Mouse (Mus musculus): ENCODE results near the gene Rpp21. TPM values are rescaled to one million over a fixed set of nuclear protein-coding genes. Genes with fewer than 3 reads are reported as not detected.
"Not testable (repeated sequence)": the region's sequence is repeated elsewhere in the genome, so short reads cannot be mapped to it uniquely, and the experiment has no call there.

Gene Rpp21
- polyA plus RNA-seq, 2 experiments, result 73.2 to 123 TPM

DNA sequence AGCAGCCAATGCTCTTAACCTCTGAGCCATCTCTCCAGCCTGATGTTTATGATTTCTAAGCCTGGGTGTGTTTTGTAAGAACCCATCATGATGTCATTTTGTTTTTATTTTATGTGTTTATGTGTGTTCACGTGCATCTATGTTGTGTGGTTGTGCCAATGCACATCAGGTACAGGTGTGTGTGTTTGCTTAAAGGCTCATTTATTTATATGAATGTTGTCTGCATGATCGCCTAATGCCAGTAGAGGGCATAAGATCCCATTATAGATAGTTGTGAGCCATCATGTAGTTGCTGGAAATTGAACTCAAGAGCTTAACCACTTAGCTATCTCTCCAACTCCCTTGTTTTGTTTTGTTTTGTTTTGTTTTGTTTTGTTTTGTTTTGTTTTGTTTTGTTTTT lies 12.1 kb downstream of the Rpp21 start:
- TF ChIP-seq POLR2A (IDR thresholded peaks at IDR 0.05; ENCODE audit: borderline replicate concordance, extremely low read depth, insufficient read depth, insufficient read length), result no peak
- Histone ChIP-seq H3K4me2 (replicated peaks; ENCODE audit: low read depth, low read length, severe bottlenecking) (no peak overlapping the region), H3K9ac (ENCODE audit: low read depth, low read length, severe bottlenecking) (no peak overlapping the region), H3K4me1 (ENCODE audit: control insufficient read depth, insufficient read depth, low read length) (peaks cover 3% of the 10 kb centered on the region; the same call in 1 of the 2 replicates), H3K27ac (replicated peaks; ENCODE audit: low read depth, low read length) (no peak overlapping the region), H3K36me3 (ENCODE audit: control insufficient read depth, insufficient read depth, low read length) (no peaks in the 10 kb centered on the region), H3K4me3 (replicated peaks; ENCODE audit: low read length) (no peak overlapping the region), H3K9me3 (ENCODE audit: control insufficient read depth, low read length) (no peaks in the 10 kb centered on the region), H3K27me3 (ENCODE audit: control insufficient read depth, insufficient read depth, low read length) (peaks cover 13% of the 10 kb centered on the region)
- ATAC-seq (ENCODE audit: low FRiP score, low read depth) (no peak), DNase-seq (ENCODE audit: low spot score) (no peak)
- 86% methylated on average over 2 of the region's 2 CpGs for WGBS

DNA sequence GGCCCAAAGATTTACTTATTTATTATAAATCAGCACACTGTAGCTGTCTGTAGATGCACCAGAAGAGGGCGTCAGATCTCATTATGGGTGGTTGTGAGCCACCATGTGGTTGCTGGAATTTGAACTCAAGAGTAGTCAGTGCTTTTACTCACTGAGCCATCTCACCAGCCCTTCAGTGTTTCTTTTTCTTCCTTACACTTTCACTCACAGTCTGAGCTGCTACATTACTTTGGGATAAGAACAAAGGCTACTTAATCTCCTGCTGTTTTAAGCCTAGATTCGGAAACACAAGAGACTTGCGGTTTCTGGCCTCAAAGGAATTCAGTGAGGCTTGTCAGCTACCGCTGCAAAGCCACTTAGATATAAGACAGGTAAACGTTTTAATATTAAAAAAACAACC lies 13.8 kb downstream of the Rpp21 start:
- DNase-seq (ENCODE audit: low spot score) (no peak), ATAC-seq (ENCODE audit: low FRiP score, low read depth) (no peak)
- no peak overlapping the region for H3K4me2 ChIP-seq (replicated peaks; ENCODE audit: low read depth, low read length, severe bottlenecking)
- H3K4me1 ChIP-seq (ENCODE audit: control insufficient read depth, insufficient read depth, low read length), result peaks cover 6% of the 10 kb centered on the region; the same call in 1 of the 2 replicates
- H3K4me3 ChIP-seq (replicated peaks; ENCODE audit: low read length), result no peak overlapping the region
- no peaks in the 10 kb centered on the region for H3K36me3 ChIP-seq (ENCODE audit: control insufficient read depth, insufficient read depth, low read length)
- peaks cover 4% of the 10 kb centered on the region for H3K27me3 ChIP-seq (ENCODE audit: control insufficient read depth, insufficient read depth, low read length)
- H3K9me3 ChIP-seq (ENCODE audit: control insufficient read depth, low read length), result no peaks in the 10 kb centered on the region
- WGBS, result 40% methylated on average over 5 of the region's 5 CpGs
- H3K9ac ChIP-seq (ENCODE audit: low read depth, low read length, severe bottlenecking), result no peak overlapping the region
- no peak overlapping the region for H3K27ac ChIP-seq (replicated peaks; ENCODE audit: low read depth, low read length)
- no peak for TF ChIP-seq POLR2A (IDR thresholded peaks at IDR 0.05; ENCODE audit: borderline replicate concordance, extremely low read depth, insufficient read depth, insufficient read length)

DNA sequence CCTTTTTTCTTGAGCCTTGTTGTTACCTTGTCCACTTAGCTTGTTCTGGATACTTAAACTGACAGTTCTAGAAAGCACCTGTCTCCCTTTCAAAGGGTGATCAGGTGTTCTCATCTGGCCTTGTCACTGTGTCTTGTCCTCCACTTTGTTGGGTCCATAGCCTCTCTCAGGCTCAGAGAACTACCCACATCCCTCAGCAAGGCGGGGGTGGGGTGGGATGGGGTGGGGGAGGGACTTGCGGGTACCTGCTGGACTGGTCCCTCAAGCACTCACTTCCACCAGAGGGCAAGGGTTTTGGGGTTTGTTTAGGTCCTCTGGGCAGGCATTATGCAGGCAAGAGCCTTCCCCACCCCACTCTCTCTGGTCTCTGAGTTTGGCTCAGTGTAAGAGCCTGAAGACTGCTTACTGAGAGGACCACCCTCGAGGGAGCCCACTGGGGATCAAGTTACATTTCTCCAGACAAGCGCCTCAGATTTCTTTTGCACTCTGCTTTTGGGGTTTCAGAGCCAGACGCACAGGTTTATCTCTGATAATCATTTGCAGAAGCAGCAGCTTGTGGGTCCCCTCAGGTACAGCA lies 17.1 kb downstream of the Rpp21 start:
- peaks cover 23% of the 10 kb centered on the region for H3K27me3 ChIP-seq (ENCODE audit: control insufficient read depth, insufficient read depth, low read length)
- ATAC-seq (ENCODE audit: low FRiP score, low read depth), result no peak
- H3K9me3 ChIP-seq (ENCODE audit: control insufficient read depth, low read length), result no peaks in the 10 kb centered on the region
- no peak for DNase-seq (ENCODE audit: low spot score)
- TF ChIP-seq POLR2A (IDR thresholded peaks at IDR 0.05; ENCODE audit: borderline replicate concordance, extremely low read depth, insufficient read depth, insufficient read length), result no peak
- H3K4me1 ChIP-seq (ENCODE audit: control insufficient read depth, insufficient read depth, low read length), result peaks cover 9% of the 10 kb centered on the region; the same call in 1 of the 2 replicates
- H3K4me2 ChIP-seq (replicated peaks; ENCODE audit: low read depth, low read length, severe bottlenecking), result no peak overlapping the region
- no peak overlapping the region for H3K27ac ChIP-seq (replicated peaks; ENCODE audit: low read depth, low read length)
- WGBS, result 12% methylated on average over 5 of the region's 5 CpGs
- H3K4me3 ChIP-seq (replicated peaks; ENCODE audit: low read length), result no peak overlapping the region
- no peaks in the 10 kb centered on the region for H3K36me3 ChIP-seq (ENCODE audit: control insufficient read depth, insufficient read depth, low read length)
- no peak overlapping the region for H3K9ac ChIP-seq (ENCODE audit: low read depth, low read length, severe bottlenecking)

DNA sequence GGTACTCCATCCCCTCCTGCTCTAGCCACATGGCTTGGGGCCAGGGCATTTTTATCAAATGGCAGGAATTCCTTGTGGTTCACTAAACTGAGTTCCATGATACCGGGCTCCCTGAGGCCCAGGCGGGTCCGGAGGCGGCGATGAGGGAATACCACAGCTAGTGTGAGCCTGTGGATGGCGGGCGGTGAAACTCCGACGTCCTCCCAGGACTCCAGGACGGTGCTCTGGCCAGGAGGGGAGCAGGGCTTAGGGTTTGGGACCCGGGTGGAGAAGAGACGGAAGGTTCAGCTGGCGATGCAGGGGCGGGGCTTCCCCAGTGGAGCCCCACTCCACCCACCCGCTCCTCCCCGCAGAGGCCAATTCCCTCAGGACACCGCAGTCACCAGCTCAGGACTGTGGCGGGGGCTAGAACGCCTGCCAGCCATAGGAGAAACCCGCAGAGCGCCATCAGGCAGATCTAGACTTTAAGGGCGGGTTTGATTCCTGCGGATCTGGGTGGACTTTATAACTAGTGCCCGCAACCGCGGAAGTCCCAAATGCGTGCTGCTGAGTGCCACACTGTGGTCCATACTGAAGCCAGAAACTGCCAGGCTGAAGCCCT lies 20.4 kb downstream of the Rpp21 start:
- peak overlapping the region; percentile 29 for H3K4me3 ChIP-seq (replicated peaks; ENCODE audit: low read length)
- H3K36me3 ChIP-seq (ENCODE audit: control insufficient read depth, insufficient read depth, low read length), result no peaks in the 10 kb centered on the region
- WGBS, result 3% methylated on average over 27 of the region's 27 CpGs
- no peak overlapping the region for H3K27ac ChIP-seq (replicated peaks; ENCODE audit: low read depth, low read length)
- H3K27me3 ChIP-seq (ENCODE audit: control insufficient read depth, insufficient read depth, low read length), result peaks cover 35% of the 10 kb centered on the region
- H3K4me2 ChIP-seq (replicated peaks; ENCODE audit: low read depth, low read length, severe bottlenecking), result peak overlapping the region; percentile 46
- no peak for TF ChIP-seq POLR2A (IDR thresholded peaks at IDR 0.05; ENCODE audit: borderline replicate concordance, extremely low read depth, insufficient read depth, insufficient read length)
- no peak for DNase-seq (ENCODE audit: low spot score)
- peaks cover 9% of the 10 kb centered on the region; the same call in 1 of the 2 replicates for H3K4me1 ChIP-seq (ENCODE audit: control insufficient read depth, insufficient read depth, low read length)
- H3K9ac ChIP-seq (ENCODE audit: low read depth, low read length, severe bottlenecking), result peak overlapping the region; percentile 36
- H3K9me3 ChIP-seq (ENCODE audit: control insufficient read depth, low read length), result no peaks in the 10 kb centered on the region
- ATAC-seq (ENCODE audit: low FRiP score, low read depth), result no peak

GRCm38 (mm10) chr17:36235300-36235699 lies 22.6 kb downstream of the Rpp21 start:
- not testable (repeated sequence) for H3K36me3 ChIP-seq (ENCODE audit: control insufficient read depth, insufficient read depth, low read length); H3K9me3 ChIP-seq (ENCODE audit: control insufficient read depth, low read length); H3K9ac ChIP-seq (ENCODE audit: low read depth, low read length, severe bottlenecking); H3K4me3 ChIP-seq (replicated peaks; ENCODE audit: low read length); H3K4me2 ChIP-seq (replicated peaks; ENCODE audit: low read depth, low read length, severe bottlenecking); ATAC-seq (ENCODE audit: low FRiP score, low read depth); DNase-seq (ENCODE audit: low spot score); H3K4me1 ChIP-seq (ENCODE audit: control insufficient read depth, insufficient read depth, low read length); H3K27ac ChIP-seq (replicated peaks; ENCODE audit: low read depth, low read length)
- peaks cover 38% of the 10 kb centered on the region for H3K27me3 ChIP-seq (ENCODE audit: control insufficient read depth, insufficient read depth, low read length)
- WGBS, result 15% methylated on average over 8 of the region's 9 CpGs

Data from limb, embryonic 14.5 days (tissue).